Mouse (Mus musculus) B cell, adult 2 months (primary cell): Measurements from ENCODE around the gene Capns1.
"Not testable (repeated sequence)": the region's sequence is repeated elsewhere in the genome, so short reads cannot be mapped to it uniquely, and the experiment has no call there.

Experiments
- DNase-seq, 2 experiments: peaks; one replicate each; pipeline ENCODE4 v3.0.0; 2022

Capns1 gene

GRCm38 (mm10) chr7:30200661-30201060, 2.0 kb upstream of the Capns1 start:
- not testable (repeated sequence) for DNase-seq

GRCm38 (mm10) chr7:30200200-30200599, 1.6 kb upstream of the Capns1 start:
- no peak for DNase-seq

- no peak for DNase-seq
Measured at GRCm38 (mm10) chr7:30199498-30200139, 1.0 kb upstream of the Capns1 start.

DNA sequence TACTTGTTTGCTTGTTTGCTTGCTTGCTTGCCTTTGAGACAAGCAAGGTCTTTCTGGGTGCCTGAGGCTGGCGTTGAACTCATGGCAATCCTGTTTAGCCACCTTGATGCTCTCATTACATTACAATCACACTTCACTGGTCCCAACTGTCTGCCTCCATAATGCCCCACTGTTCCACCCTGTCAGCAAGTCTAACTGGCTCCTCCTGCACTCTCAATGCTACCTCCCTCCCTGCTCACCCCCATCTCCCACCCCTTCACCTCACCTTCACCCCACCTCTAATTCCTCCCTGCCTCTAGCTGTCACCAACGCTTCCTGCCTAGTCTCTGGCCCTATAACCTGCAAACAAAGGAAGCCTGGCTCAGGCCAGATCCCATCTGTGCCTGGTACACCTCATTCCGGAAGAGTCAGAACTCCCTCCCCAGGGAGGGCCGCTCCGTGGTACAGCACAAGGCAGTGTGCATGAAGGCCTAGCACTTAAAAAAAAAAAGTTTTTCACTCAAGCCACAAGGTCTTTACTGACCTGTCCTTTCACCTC, 950 bp downstream of the Capns1 start:
- DNase-seq, result no peak

- DNase-seq, result no peak
Measured at GRCm38 (mm10) chr7:30196171-30196570, 2.4 kb downstream of the Capns1 start.

GRCm38 (mm10) chr7:30195461-30195860, 3.1 kb downstream of the Capns1 start:
- DNase-seq, result no peak

- peak; percentile 96 for DNase-seq
Measured at GRCm38 (mm10) chr7:30194884-30195283, 3.7 kb downstream of the Capns1 start.

DNA sequence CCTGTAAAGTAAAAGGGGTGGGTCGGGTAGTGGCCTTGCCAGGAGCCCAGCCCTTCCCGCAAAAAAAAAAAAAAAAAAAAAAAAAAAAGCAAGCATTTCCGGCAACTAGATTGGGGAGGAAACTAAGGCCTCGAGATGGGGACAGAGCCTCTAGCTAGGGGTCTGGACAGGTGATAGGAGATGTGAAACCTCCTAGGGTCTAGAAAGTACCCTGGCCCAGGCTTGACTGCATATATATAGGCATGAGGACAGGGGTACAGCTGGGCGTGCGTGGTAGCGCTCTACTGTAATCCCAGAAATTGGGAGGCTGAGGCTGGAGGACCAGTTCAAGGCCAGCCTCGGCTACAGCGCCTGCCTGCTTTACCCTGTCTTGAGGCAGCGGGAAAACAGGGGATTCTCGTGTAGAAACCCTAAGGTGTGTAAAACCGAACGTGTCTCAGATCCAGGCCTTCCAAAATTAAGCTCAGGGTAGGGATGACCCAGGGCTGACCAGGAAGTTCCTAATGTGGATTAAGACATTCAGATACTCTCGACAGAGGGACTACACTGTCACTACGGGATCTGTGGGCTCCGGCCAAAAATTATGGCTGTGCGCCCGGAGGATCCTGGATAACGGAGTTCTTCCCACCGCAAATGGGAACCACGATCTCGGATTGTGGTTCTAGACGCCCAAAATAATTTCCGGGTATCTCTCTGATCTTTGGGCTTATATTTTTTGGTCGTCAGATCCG, 4.3 kb downstream of the Capns1 start:
- peak; percentile 31 to 34 for DNase-seq

DNA sequence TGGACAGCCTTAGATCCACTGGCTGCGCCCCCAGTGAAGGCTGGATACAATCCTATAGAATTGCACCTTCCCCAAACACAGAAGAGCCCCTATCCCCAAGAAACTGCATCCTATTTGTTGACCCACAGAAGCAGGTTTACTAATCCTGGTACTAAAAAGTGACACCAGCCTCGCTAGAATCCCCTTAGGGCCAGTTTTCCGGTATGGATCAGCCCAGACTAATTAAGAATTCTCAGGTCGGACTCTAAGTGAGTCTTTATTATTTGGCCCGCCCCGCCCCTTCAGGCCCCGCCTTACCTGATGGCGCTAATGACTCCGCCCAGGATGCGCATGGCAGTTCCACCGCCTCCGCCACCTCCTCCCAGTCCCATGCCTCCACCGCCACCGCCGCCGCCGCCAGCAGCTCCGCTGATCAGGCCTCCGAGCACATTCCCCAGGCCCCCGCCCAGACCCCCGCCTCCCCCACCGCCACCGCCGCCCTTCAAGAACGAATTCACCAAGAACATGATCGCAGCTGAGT, 5.0 kb downstream of the Capns1 start:
- peak; percentile 83 to 86 for DNase-seq

DNA sequence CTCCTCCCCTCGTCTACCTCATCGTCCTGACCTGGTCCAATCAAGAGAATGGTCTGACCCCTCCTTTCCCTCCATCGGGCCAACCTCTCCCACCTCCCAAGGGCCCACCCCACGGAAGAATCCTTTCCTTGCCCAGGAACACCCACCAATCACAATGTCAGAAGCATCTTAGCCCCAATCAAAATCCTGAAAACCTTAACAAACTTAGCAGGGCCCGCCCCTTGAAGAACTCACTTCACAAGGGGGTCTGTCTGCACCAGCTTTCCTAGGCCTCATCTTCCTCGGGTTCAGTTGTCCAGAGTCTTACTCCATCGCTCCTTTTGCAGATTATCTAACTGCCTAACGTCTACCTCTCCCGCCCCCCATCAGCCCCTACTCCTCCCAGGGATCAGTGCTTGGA, 5.6 kb downstream of the Capns1 start:
- no peak for DNase-seq

GRCm38 (mm10) chr7:30192088-30192487, 6.5 kb downstream of the Capns1 start:
- no peak for DNase-seq

DNA sequence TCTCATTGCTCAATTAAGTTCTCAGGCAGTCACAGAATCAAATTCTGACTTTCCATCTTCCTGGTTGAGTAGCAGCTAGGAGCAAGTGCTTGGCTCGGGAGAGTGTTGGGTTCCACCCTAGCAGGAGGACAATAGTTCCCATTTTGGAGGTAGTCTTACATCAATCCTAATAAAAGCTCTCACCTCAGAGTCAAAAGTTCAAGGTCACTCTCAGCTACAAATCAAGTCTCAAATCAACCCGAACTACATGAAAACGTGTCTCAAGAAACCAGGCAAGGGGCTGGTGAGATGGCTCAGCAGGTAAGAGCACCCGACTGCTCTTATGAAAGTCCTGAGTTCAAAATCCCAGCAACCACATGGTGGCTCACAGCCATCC, 9.5 kb downstream of the Capns1 start:
- no peak for DNase-seq

DNA sequence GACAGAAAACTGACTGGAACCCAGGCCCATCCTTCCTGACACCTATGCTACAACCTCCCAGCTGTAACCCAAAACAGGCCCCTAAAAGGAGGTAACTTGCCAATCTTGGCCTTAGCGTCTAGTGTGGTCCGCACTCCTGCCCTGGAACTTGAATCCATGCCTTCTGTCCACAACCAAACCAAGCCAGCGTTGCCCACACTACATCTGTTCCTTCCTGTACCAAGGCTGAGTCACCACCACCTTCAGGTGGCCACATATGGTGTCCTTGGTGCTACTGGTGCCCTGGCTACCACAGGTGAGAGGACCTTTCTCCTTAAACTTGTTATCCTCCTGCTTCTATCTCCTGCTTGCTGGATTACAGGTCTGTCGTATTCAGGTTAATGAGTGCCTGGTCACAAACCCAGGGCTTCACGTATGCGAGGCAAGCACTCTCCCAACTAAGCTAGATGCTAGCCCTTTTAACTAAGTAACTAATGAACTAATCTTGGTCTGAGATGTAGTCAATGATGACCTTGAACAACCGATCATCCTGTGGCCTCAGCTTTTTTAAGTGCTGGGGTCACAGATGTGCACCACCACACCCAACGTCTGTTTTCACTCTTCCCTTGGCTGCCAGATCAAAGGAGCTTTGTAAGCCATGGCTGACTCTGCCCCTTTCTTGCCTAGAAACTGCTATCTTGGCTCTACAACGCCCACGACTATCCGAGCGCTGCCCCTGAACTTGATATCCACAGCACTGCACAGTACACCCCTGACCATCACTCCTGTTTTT, 10.1 kb downstream of the Capns1 start:
- no peak for DNase-seq

DNA sequence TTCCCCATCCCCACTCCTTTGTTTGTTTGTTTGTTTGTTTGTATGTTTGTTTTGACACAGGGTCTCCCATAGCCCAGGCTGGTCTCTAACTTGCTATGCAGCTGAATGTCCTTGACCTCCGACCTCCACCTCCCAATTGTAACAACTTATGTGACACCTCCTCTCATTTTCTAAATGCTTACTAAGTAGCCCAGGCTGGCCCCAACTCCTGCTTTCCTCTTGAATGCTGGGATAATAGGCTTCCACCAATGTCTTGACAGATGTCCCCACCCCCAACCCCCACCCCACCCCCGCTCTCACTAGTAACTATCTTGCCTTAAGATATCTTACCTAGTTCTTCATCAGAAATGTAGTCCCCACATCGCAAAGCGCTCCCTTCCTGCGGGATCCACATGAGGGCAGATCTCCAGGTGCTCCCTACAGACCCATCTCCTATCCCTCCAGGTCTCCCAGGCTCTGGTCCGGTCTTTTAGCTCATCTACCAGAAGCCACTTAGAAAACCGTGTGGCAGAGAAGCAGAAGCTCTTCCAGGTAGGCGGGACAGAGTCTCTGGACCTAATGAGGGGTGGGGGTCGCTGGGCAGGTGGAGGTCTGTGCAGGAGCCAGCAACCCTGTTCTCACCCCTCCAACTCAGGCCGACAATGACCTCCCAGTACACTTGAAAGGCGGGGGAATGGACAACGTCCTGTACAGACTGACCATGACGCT, 13.8 kb downstream of the Capns1 start:
- DNase-seq, result no peak

GRCm38 (mm10) chr7:30183879-30184289, 14.7 kb downstream of the Capns1 start, which contains the start of gene Cox7a1:
Cox7a1 (plus strand) TSS chr7:30184144.
- peak; percentile 82 to 86 for DNase-seq

GRCm38 (mm10) chr7:30183189-30183588, 15.4 kb downstream of the Capns1 start:
- DNase-seq, result not testable (repeated sequence)

DNA sequence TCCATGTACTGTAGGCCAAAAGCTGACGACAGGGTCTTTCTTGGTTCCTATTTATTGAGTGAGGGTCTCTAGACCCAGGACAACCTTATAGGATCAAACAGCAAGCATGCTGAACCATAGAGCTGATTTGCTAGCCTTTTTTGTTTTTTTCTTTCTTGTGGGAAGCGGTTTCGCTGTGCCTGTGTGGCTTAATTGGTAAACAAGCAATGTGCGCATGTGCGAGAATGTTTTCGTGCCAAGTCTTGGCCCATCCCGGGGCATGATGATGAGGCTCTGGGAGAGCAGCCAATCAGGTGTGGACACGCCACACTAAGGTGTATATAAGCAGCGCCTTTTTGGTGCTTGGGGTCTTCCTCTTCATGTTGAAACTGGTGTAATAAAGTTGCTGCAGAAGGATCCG, 16.7 kb downstream of the Capns1 start:
- not testable (repeated sequence) for DNase-seq

- peak; percentile 82 to 84 for DNase-seq
Measured at GRCm38 (mm10) chr7:30181308-30181707, 17.3 kb downstream of the Capns1 start.

GRCm38 (mm10) chr7:30178256-30178655, 20.4 kb downstream of the Capns1 start:
- DNase-seq, result no peak

GRCm38 (mm10) chr7:30176474-30176873, 22.1 kb downstream of the Capns1 start:
- no peak for DNase-seq

- DNase-seq, result no peak
Measured at GRCm38 (mm10) chr7:30170283-30170951, 28.2 kb downstream of the Capns1 start.
